Mouse (Mus musculus) liver, embryonic 15.5 days (tissue): ENCODE data around the gene Cmtm8. TPM values are rescaled to one million over a fixed set of nuclear protein-coding genes. Genes with fewer than 3 reads are reported as not detected.

ENCODE experiments used
- ATAC-seq: fragments of 200-750 bp; cut with Nextera tagmentation; 2 replicates; pipeline ENCODE4 v1.8.0; 2017; ENCODE audit warnings: moderate number of reproducible peaks, mild to moderate bottlenecking, moderate library complexity; ENCODE audit not compliant: insufficient read depth
- H3K27ac ChIP-seq: fragments of 300-500 bp; sonication (generic); replicated peaks from 2 replicates; pipeline ENCODE4 v1.5.1; 2015; ENCODE audit warnings: mild to moderate bottlenecking, inconsistent platforms
- H3K27me3 ChIP-seq: fragments of 300-500 bp; sonication (generic); 2 replicates; pipeline ENCODE4 v1.6.1; 2015; ENCODE audit warnings: mild to moderate bottlenecking, inconsistent platforms
- H3K36me3 ChIP-seq: fragments of 300-500 bp; sonication (generic); replicated peaks from 2 replicates; pipeline ENCODE4 v1.6.1; 2015; ENCODE audit warnings: moderate library complexity, mild to moderate bottlenecking, inconsistent platforms
- H3K4me1 ChIP-seq: fragments of 300-500 bp; sonication (generic); replicated peaks from 2 replicates; pipeline ENCODE4 v1.6.1; 2015; ENCODE audit warnings: inconsistent platforms
- H3K4me2 ChIP-seq: fragments of 300-500 bp; sonication (generic); 2 replicates; pipeline ENCODE4 v1.6.1; 2015; ENCODE audit warnings: moderate library complexity, mild to moderate bottlenecking, inconsistent platforms
- H3K4me3 ChIP-seq: fragments of 300-500 bp; sonication (generic); replicated peaks from 2 replicates; pipeline ENCODE4 v1.5.1; 2015; ENCODE audit warnings: mild to moderate bottlenecking, inconsistent platforms
- H3K9ac ChIP-seq: fragments of 300-500 bp; sonication (generic); 2 replicates; pipeline ENCODE4 v1.6.1; 2015; ENCODE audit warnings: moderate library complexity, mild to moderate bottlenecking, inconsistent platforms
- H3K9me3 ChIP-seq: fragments of 300-500 bp; sonication (generic); replicated peaks from 2 replicates; pipeline ENCODE4 v1.6.1; 2016; ENCODE audit warnings: inconsistent platforms
- WGBS: fragments of 180-500 bp; shearing (Covaris S2); methylation state at CpG from one replicate; pipeline ENCODE4 v1.1.7; 2015; ENCODE audit warnings: mixed read lengths; ENCODE audit not compliant: insufficient replicate concordance; 5-methylcytosine and 5-hydroxymethylcytosine counted together
- polyA plus RNA-seq: library from polyadenylated mRNA; unstranded; fragments of >200 nt; fragmentation: Nextera tagmentation; extraction: Ambion mirVana; gene quantifications from 2 replicates; pipeline ENCODE4 v1.2.1, GENCODE M21; 2015

Gene Cmtm8
- polyA plus RNA-seq, 1 experiment from 2014 or later, result 37.5 TPM

DNA sequence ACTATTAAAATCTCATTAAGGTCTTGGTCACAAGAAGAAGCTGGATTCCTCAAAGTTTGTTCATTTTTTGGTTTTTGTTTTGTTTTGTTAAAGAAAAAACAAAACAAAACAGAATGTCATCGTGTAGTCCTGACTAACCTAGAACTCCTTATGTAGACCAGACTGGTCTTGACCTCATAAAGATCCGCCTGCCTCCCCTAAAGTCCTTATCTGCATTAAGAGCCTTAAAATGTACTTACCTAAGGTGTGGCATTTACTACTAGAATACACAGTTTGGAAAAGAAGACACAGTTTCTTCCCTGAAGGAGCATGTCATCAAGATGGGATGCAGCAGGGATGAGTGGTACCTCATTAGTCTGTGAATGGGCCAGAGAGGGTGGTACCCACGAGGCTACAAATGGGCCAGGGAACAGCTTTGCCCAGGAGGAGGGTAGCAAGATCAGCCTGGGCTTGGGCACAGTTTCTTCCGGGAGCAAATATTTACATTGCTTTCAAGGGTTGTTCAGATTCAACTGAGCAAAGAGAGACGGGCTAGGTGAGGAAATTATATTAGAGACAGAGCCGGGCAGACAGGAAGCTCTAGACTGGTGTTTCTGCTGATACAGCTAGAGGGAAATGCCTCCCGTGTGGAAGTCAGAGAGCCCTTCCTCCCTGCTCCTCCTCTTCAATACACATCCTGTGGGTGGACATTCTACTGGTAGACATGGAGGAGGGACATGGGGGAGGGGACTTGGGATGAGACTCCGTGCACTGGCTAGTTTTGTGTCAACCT, 7.6 kb upstream of the Cmtm8 start:
- 19% methylated on average over 8 of the region's 8 CpGs for WGBS
- no peak for ATAC-seq
- H3K9me3 ChIP-seq, result no peaks in the 10 kb centered on the region
- H3K27me3 ChIP-seq, result no peaks in the 10 kb centered on the region
- H3K27ac ChIP-seq, result no peak overlapping the region
- H3K4me3 ChIP-seq, result no peak overlapping the region
- no peaks in the 10 kb centered on the region for H3K36me3 ChIP-seq
- no peak overlapping the region for H3K4me2 ChIP-seq
- H3K9ac ChIP-seq, result no peak overlapping the region
- H3K4me1 ChIP-seq, result no peaks in the 10 kb centered on the region; the same call in 1 of the 2 replicates

DNA sequence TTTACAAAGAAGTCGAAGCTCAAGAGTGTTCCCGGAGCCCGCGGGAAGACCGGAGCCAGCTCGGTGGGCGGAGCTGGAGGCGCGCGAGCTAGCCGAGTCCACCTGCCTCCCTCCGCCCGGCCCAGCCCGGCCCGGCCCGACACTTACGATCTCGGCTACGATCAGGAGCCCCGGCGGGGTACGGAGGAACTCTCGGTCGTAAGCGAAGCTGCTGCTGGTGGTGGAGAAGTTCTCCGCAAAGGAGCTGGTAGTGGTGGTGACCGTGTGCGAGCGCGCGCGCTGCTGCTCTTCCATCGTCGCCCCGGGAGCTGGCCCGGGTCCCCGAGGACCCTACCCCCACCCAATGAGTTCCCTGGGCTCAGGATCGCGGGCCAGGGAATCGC, 331 bp downstream of the Cmtm8 start:
- peaks cover 2% of the 10 kb centered on the region; the same call in 1 of the 2 replicates for H3K4me1 ChIP-seq
- peak overlapping the region; percentile 62 for H3K4me3 ChIP-seq
- 0 out of 2 replicates have a peak, but pooled peaks cover 6% of the 10 kb centered on the region for H3K36me3 ChIP-seq
- H3K4me2 ChIP-seq, result peak overlapping the region; percentile 68
- peaks cover 37% of the 10 kb centered on the region for H3K27me3 ChIP-seq
- H3K27ac ChIP-seq, result peak overlapping the region; percentile 75
- peak overlapping the region; percentile 49; the same call in 1 of the 2 replicates for H3K9ac ChIP-seq
- peak; percentile 30; the same call in 1 of the 2 replicates for ATAC-seq
- WGBS, result under 1% methylated on average over 40 of the region's 40 CpGs
- no peaks in the 10 kb centered on the region for H3K9me3 ChIP-seq

DNA sequence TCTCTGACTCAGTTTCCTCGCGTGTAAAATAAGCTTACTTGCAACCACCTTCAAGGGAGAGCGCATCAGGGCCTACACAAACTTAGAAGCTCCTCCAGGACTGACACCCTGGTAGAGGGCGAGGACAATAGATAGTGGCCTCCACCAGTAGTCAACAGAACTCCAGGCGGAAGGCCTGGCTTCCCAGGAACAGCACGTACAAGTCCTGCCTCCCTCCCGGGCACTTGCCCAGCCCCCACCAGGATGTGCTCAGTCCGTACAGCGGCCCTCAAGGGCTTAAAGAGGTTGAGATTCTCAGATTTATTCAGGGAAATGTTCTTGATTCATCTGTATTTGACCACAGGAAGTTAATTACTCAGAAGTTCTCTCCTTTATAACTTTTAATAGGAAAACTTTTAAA, 1.1 kb downstream of the Cmtm8 start:
- WGBS, result 53% methylated on average over 9 of the region's 9 CpGs
- Histone ChIP-seq H3K27me3 (peaks cover 37% of the 10 kb centered on the region), H3K9me3 (no peaks in the 10 kb centered on the region), H3K36me3 (0 out of 2 replicates have a peak, but pooled peaks cover 6% of the 10 kb centered on the region), H3K27ac (peak overlapping the region; percentile 75), H3K4me3 (peak overlapping the region; percentile 62), H3K4me1 (peaks cover 2% of the 10 kb centered on the region; the same call in 1 of the 2 replicates), H3K9ac (0 out of 2 replicates have a peak overlapping the region, but pooled peaks have one; percentile 49), H3K4me2 (peak overlapping the region; percentile 68)
- no peak for ATAC-seq

DNA sequence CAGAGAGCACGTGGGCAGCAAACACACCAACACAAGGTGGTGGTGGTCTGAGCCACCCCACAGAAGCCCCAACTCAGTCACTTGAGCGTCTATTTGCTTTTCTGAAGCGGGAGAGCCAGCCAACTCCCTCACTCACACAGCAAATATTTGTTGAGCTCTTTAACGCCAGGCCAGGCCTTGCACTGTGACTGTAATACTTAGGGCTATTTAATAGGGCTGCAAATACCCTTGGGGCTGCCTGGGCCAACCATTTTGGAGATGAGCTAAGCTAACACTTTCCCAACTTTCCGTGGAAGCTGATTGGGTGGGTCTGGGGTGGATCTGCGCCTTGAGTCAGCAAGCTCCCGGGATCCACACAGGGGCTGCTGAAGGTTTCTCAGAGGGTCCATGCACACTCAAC, 1.7 kb downstream of the Cmtm8 start:
- Histone ChIP-seq H3K36me3 (0 out of 2 replicates have a peak, but pooled peaks cover 6% of the 10 kb centered on the region), H3K27ac (peak overlapping the region; percentile 75), H3K4me3 (peak overlapping the region; percentile 62; the same call in 1 of the 2 replicates), H3K4me1 (peaks cover 2% of the 10 kb centered on the region; the same call in 1 of the 2 replicates), H3K27me3 (peaks cover 37% of the 10 kb centered on the region), H3K4me2 (peak overlapping the region; percentile 68), H3K9ac (no peak overlapping the region), H3K9me3 (no peaks in the 10 kb centered on the region)
- WGBS, result 53% methylated on average over 7 of the region's 7 CpGs
- peak; percentile 34 for ATAC-seq

DNA sequence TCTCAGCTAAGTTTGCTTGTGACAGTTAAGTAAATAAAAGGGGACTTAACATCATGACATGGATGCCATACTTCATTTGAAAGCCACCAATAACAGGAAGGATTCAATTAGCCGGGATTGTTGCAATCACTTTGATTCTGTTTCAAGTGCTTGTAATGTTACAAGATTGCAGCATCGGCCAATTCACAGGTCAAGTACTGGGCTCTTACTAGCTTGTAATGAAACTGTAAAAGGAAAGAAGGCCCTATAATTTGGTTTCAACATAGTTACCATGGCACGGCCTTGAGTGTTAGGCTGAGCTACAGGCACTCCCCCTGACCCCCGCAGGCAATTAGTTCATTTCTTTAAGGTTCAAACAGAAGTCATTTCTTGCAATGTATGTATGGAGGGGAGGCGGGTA, 5.1 kb downstream of the Cmtm8 start:
- H3K36me3 ChIP-seq, result 0 out of 2 replicates have a peak, but pooled peaks cover 6% of the 10 kb centered on the region
- H3K27ac ChIP-seq, result no peak overlapping the region
- no peak for ATAC-seq
- 72% methylated on average over 5 of the region's 5 CpGs for WGBS
- H3K4me2 ChIP-seq, result no peak overlapping the region
- peaks cover 2% of the 10 kb centered on the region; the same call in 1 of the 2 replicates for H3K4me1 ChIP-seq
- no peak overlapping the region for H3K9ac ChIP-seq
- H3K9me3 ChIP-seq, result no peaks in the 10 kb centered on the region
- H3K27me3 ChIP-seq, result peaks cover 20% of the 10 kb centered on the region
- no peak overlapping the region for H3K4me3 ChIP-seq

DNA sequence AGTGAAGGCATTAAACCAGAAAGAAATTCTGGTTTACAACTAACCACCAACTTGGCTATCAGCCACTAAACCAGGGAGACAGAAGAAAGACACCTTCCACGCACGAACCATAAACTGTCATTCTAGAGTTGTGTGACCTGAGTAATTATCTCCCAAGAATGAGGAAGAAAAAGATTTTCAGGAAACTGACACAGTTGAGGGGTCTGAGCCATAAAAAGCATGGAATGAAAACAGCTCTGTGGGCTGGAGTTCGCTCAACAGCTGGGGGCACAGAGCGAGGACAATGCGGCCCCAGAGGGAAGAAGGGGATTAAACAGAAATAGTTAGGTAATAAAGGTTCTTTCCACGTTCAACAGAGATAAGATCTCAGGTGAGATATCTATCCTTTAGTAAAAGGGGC, 12.4 kb downstream of the Cmtm8 start:
- Histone ChIP-seq H3K4me3 (no peak overlapping the region), H3K4me1 (peaks cover 31% of the 10 kb centered on the region; the same call in 1 of the 2 replicates), H3K27ac (no peak overlapping the region), H3K9me3 (no peaks in the 10 kb centered on the region), H3K9ac (no peak overlapping the region), H3K27me3 (no peaks in the 10 kb centered on the region), H3K4me2 (no peak overlapping the region), H3K36me3 (no peaks in the 10 kb centered on the region)
- no peak for ATAC-seq
- 25% methylated on average over 6 of the region's 6 CpGs for WGBS

DNA sequence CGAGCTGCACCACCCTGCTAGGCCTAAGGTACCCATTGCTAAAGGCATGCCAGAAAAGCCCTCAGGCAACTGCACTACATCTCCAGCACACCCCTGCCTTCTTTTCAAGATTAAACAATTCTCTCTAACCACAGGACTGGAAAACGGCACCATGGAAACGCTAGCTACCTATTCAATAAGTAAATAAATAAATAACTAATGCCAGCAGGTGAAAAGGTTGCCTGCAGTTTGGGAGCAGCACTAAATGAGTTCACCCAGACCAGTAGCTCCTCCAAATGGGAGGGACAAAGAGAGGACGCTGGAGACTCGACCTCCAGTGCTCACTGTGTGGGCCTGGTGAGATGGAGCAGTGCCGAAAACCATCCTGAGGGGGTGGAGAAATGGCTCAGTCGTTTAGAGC, 13.6 kb downstream of the Cmtm8 start:
- Histone ChIP-seq H3K9ac (no peak overlapping the region), H3K4me1 (peaks cover 31% of the 10 kb centered on the region; the same call in 1 of the 2 replicates), H3K27me3 (no peaks in the 10 kb centered on the region), H3K4me3 (no peak overlapping the region), H3K27ac (no peak overlapping the region), H3K36me3 (no peaks in the 10 kb centered on the region), H3K4me2 (no peak overlapping the region), H3K9me3 (no peaks in the 10 kb centered on the region)
- ATAC-seq, result no peak
- 35% methylated on average over 7 of the region's 7 CpGs for WGBS

DNA sequence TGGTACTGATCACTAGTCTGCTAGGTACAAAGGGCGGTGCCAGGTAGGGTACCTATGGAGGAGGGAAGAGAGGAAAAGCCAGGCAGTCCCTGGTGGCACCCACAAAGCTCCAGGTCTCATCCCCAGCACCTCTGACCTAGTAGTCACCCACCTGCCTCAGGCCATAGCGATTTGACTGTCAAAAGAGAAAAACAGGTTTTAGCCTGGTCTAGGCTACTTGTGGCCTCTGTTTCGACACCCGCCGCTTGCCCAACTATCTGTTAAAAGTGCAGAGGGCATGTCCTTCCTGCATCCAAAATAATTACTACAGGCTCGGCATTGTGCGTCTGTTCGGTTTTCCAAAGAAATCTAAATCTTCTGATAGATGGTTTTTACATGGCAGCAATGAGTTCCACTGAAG, 14.3 kb downstream of the Cmtm8 start:
- WGBS, result 67% methylated on average over 8 of the region's 8 CpGs
- Histone ChIP-seq H3K36me3 (no peaks in the 10 kb centered on the region), H3K27me3 (no peaks in the 10 kb centered on the region), H3K4me3 (no peak overlapping the region), H3K27ac (0 out of 2 replicates have a peak overlapping the region, but pooled peaks have one; percentile 26), H3K4me1 (peaks cover 31% of the 10 kb centered on the region; the same call in 1 of the 2 replicates), H3K9me3 (no peaks in the 10 kb centered on the region), H3K4me2 (no peak overlapping the region), H3K9ac (no peak overlapping the region)
- ATAC-seq, result peak; percentile 67

DNA sequence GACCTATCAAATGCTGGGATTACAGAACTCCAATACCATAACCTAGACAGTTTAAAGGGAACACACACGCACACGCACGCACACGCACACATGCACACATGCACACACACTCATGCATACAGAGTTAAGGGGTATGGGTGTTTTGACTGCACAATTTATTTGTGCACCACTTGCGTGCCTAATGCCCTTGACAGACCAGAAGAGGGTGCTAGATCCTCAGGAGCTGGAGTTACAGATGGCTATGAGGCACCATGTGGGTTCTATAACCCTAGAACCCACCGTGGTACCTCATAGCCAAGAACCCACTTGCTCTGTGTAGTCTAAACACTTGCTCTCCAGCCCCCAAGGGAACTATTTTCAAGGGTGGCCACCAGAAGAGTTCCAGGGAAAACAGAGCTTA, 15.6 kb downstream of the Cmtm8 start:
- Histone ChIP-seq H3K36me3 (no peaks in the 10 kb centered on the region), H3K4me2 (no peak overlapping the region), H3K9ac (no peak overlapping the region), H3K27me3 (no peaks in the 10 kb centered on the region), H3K4me1 (peaks cover 31% of the 10 kb centered on the region; the same call in 1 of the 2 replicates), H3K9me3 (no peaks in the 10 kb centered on the region), H3K27ac (no peak overlapping the region), H3K4me3 (no peak overlapping the region)
- WGBS, result 79% methylated on average over 6 of the region's 6 CpGs
- no peak for ATAC-seq

DNA sequence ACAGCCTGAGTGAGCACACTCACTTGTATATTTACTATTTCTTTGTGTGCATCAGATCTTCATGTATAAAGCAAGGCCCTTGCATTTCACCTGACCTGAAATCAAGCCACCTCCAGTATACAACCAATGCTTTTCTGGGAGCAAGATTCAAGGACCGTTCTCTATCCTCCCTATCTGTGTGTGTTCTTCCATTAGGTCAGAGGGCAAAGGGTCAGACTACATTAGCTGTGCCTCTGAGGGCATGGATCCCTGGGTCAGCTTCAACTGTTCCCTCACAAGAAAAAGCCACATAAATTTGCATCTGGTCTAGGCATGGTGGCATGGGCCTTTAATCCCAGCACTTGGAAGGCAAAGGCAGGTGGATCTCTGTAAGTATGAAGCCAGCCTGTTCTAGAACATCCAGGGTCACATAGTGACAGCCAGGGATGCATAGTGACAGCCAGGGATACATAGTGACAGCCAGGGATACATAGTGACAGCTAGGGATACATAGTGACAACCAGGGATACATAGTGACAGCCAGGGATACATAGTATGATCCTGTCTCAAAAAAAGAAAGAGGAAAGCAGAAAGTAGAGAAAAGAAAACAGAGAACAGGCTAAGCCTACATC, 16.6 kb downstream of the Cmtm8 start:
- H3K9ac ChIP-seq, result no peak overlapping the region
- no peak for ATAC-seq
- WGBS, result 49% methylated on average over 1 of the region's 1 CpGs
- no peak overlapping the region for H3K4me3 ChIP-seq
- no peak overlapping the region for H3K4me2 ChIP-seq
- H3K9me3 ChIP-seq, result no peaks in the 10 kb centered on the region
- no peak overlapping the region for H3K27ac ChIP-seq
- H3K36me3 ChIP-seq, result no peaks in the 10 kb centered on the region
- peaks cover 28% of the 10 kb centered on the region; the same call in 1 of the 2 replicates for H3K4me1 ChIP-seq
- H3K27me3 ChIP-seq, result no peaks in the 10 kb centered on the region

DNA sequence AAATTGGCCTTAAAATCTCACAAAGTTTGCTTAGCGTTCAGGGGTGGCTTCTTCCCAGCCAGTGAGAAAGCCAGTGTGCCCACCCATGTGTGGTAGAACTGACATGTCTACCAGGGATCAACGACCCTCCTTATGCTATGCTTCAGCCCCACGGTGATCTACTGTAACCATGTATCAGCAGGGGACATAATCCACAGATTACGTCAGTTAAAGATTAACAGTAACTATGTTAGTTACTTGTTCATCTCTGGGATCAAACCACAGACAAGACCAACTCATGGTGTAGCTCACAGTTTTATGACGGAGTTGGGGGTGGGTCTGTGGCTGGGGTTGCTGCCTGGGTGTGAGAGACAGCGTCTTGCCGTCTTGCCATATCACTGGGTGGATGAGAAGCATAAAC, 19.8 kb downstream of the Cmtm8 start:
- Histone ChIP-seq H3K4me2 (no peak overlapping the region), H3K4me3 (no peak overlapping the region), H3K9me3 (no peaks in the 10 kb centered on the region), H3K27me3 (no peaks in the 10 kb centered on the region), H3K27ac (no peak overlapping the region), H3K4me1 (0 out of 2 replicates have a peak, but pooled peaks cover 10% of the 10 kb centered on the region), H3K9ac (no peak overlapping the region), H3K36me3 (no peaks in the 10 kb centered on the region)
- ATAC-seq, result peak; percentile 26; the same call in 1 of the 2 replicates
- 65% methylated on average over 7 of the region's 7 CpGs for WGBS
